8 mouse cellular contexts compared by ENCODE assay signal in genomic region chr3:85888221-85888671, GRCm38 (mm10). TPM values are rescaled to one million over a fixed set of nuclear protein-coding genes. Genes with fewer than 3 reads are reported as not detected.
DNase-seq lines count a peak whose midpoint lies in the region; ATAC-seq and TF ChIP-seq lines count a peak whose summit lies in the region.

No protein-coding gene starts in this region.

- H3K9me3 ChIP-seq in embryonic facial prominence, embryonic 14.5 days (ENCODE audit: control insufficient read depth, low read length) = no peaks in the 10 kb centered on the region
- no peaks in the 10 kb centered on the region for H3K9me3 ChIP-seq in heart, embryonic 16.5 days (replicated peaks; ENCODE audit: control insufficient read depth, low read length)
- no peaks in the 10 kb centered on the region for H3K9me3 ChIP-seq in kidney, postnatal 0 days (replicated peaks; ENCODE audit: low read length)

- H3K4me1 ChIP-seq in embryonic facial prominence, embryonic 14.5 days (ENCODE audit: control insufficient read depth, insufficient read depth, low read length) = peaks cover 12% of the 10 kb centered on the region
- peaks cover 23% of the 10 kb centered on the region for H3K4me1 ChIP-seq in heart, embryonic 16.5 days (ENCODE audit: control insufficient read depth, insufficient read depth, low read length)
- 0 out of 2 replicates have a peak, but pooled peaks cover 3% of the 10 kb centered on the region for H3K4me1 ChIP-seq in kidney, postnatal 0 days (replicated peaks; ENCODE audit: insufficient read depth, low read length)
- peaks cover 5% of the 10 kb centered on the region for H3K4me1 ChIP-seq in spleen, adult 2 months (ENCODE audit: control insufficient read depth, insufficient read depth, insufficient read length)

- WGBS in embryonic facial prominence, embryonic 14.5 days = 7% methylated on average over 11 of the region's 11 CpGs
- 18% methylated on average over 11 of the region's 11 CpGs for WGBS in heart, embryonic 16.5 days
- 9% methylated on average over 11 of the region's 11 CpGs for WGBS in kidney, postnatal 0 days
- WGBS in spleen, adult 2 months = 2% methylated on average over 11 of the region's 11 CpGs

- peaks cover 14% of the 10 kb centered on the region for H3K79me3 ChIP-seq in C2C12 (ENCODE audit: low read depth)

- peak overlapping the region; percentile 54 for H3K4me3 ChIP-seq in C2C12 (ENCODE audit: insufficient read depth, poor library complexity, severe bottlenecking)
- H3K4me3 ChIP-seq in embryonic facial prominence, embryonic 14.5 days (ENCODE audit: low read depth, low read length) = peak overlapping the region; percentile 53
- peak overlapping the region; percentile 78 for H3K4me3 ChIP-seq in heart, embryonic 16.5 days (ENCODE audit: low read length)
- peak overlapping the region; percentile 61 for H3K4me3 ChIP-seq in kidney, postnatal 0 days (replicated peaks; ENCODE audit: low read depth, low read length)
- H3K4me3 ChIP-seq in spleen, adult 2 months (ENCODE audit: extremely low read depth, insufficient read depth, insufficient read length) = 0 out of 2 replicates have a peak overlapping the region, but pooled peaks have one; percentile 46

- peak overlapping the region; percentile 66; the same call in 1 of the 2 replicates for H3K9ac ChIP-seq in embryonic facial prominence, embryonic 14.5 days (ENCODE audit: low read depth, low read length)
- H3K9ac ChIP-seq in heart, embryonic 16.5 days (ENCODE audit: low read length) = peak overlapping the region; percentile 92
- peak overlapping the region; percentile 78; the same call in 1 of the 2 replicates for H3K9ac ChIP-seq in kidney, postnatal 0 days (ENCODE audit: low read depth, low read length)

- peak overlapping the region; percentile 86 for H3K4me2 ChIP-seq in embryonic facial prominence, embryonic 14.5 days (ENCODE audit: low read depth, low read length)
- peak overlapping the region; percentile 92 for H3K4me2 ChIP-seq in heart, embryonic 16.5 days (ENCODE audit: low read depth, low read length)
- peak overlapping the region; percentile 84 for H3K4me2 ChIP-seq in kidney, postnatal 0 days (ENCODE audit: low read length)

- no peak; the same call in 1 of the 2 replicates for ATAC-seq in embryonic facial prominence, embryonic 14.5 days (ENCODE audit: low read depth)
- ATAC-seq in heart, embryonic 16.5 days (replicated peaks; ENCODE audit: extremely low read depth, insufficient read depth, low FRiP score) = 0 out of 2 replicates have a peak, but pooled peaks have one; percentile 7
- ATAC-seq in kidney, postnatal 0 days (replicated peaks; ENCODE audit: low FRiP score, low read depth) = peak; percentile 23

- H3ac ChIP-seq in C2C12 (ENCODE audit: control insufficient read depth, insufficient read length, low read depth) = peak overlapping the region; percentile 74

- peak; percentile 16 for DNase-seq in NIH3T3 (ENCODE audit: low read depth)
- DNase-seq in embryonic facial prominence, embryonic 14.5 days (ENCODE audit: low spot score) = peak; percentile 79
- peak; percentile 58 for DNase-seq in kidney, postnatal 0 days (ENCODE audit: low spot score)
- DNase-seq in lung, postnatal 10 days = peak; percentile 61
- peak; percentile 6 to 7 for DNase-seq in spleen, adult 2 months (ENCODE audit: low read depth in 1 of 2, low spot score in 2 of 2)
- no peak for DNase-seq in layer of hippocampus, postnatal 14 days (ENCODE audit: low spot score in 2 of 2)

- H3K79me2 ChIP-seq in C2C12 (ENCODE audit: control insufficient read depth, insufficient read depth) = peaks cover 34% of the 10 kb centered on the region

- H3K27me3 ChIP-seq in C2C12 (ENCODE audit: control insufficient read depth, insufficient read depth, insufficient read length) = no peaks in the 10 kb centered on the region
- H3K27me3 ChIP-seq in embryonic facial prominence, embryonic 14.5 days (replicated peaks; ENCODE audit: control insufficient read depth, insufficient read depth, low read length) = no peaks in the 10 kb centered on the region
- no peaks in the 10 kb centered on the region for H3K27me3 ChIP-seq in heart, embryonic 16.5 days (ENCODE audit: control insufficient read depth, insufficient read depth, low read length)
- no peaks in the 10 kb centered on the region for H3K27me3 ChIP-seq in kidney, postnatal 0 days (ENCODE audit: insufficient read depth, low read length)
- 0 out of 2 replicates have a peak, but pooled peaks cover 2% of the 10 kb centered on the region for H3K27me3 ChIP-seq in spleen, adult 2 months (ENCODE audit: control insufficient read depth, insufficient read depth, low read length)

- TF ChIP-seq CTCF in C2C12 (IDR thresholded peaks at IDR 0.05; ENCODE audit: control insufficient read depth, insufficient read depth, insufficient read length) = no peak
- peak; percentile 21; the same call in 1 of the 2 replicates for TF ChIP-seq CTCF in kidney, postnatal 0 days (IDR thresholded peaks at IDR 0.05; ENCODE audit: low read depth)
- no peak for TF ChIP-seq CTCF in spleen, adult 2 months (IDR thresholded peaks at IDR 0.05; ENCODE audit: extremely low read depth, insufficient read depth, insufficient read length, insufficient replicate concordance)

- no peak for TF ChIP-seq POLR2A in spleen, adult 2 months (IDR thresholded peaks at IDR 0.05; ENCODE audit: low read depth, low read length)

- no peaks in the 10 kb centered on the region for H3K36me3 ChIP-seq in C2C12 (ENCODE audit: control insufficient read depth, insufficient read depth)
- no peaks in the 10 kb centered on the region for H3K36me3 ChIP-seq in embryonic facial prominence, embryonic 14.5 days (ENCODE audit: control insufficient read depth, insufficient read depth, low read length)
- no peaks in the 10 kb centered on the region for H3K36me3 ChIP-seq in heart, embryonic 16.5 days (ENCODE audit: control insufficient read depth, insufficient read depth)
- H3K36me3 ChIP-seq in kidney, postnatal 0 days (ENCODE audit: insufficient read depth, low read length) = no peaks in the 10 kb centered on the region
- H3K36me3 ChIP-seq in spleen, adult 2 months (ENCODE audit: control insufficient read depth, insufficient read depth, low read length) = no peaks in the 10 kb centered on the region

- H3K27ac ChIP-seq in embryonic facial prominence, embryonic 14.5 days (replicated peaks; ENCODE audit: low read depth, low read length) = peak overlapping the region; percentile 68; the same call in 1 of the 2 replicates
- H3K27ac ChIP-seq in heart, embryonic 16.5 days (ENCODE audit: low read length) = peak overlapping the region; percentile 94
- H3K27ac ChIP-seq in kidney, postnatal 0 days = peak overlapping the region; percentile 78
- H3K27ac ChIP-seq in spleen, adult 2 months (ENCODE audit: insufficient read depth, low read length) = no peak overlapping the region

TF ChIP-seq in C2C12, 6 proteins besides CTCF, POLR2A, EP300 and RAD21:
- peak; percentile 24 for TF ChIP-seq MAX (IDR thresholded peaks at IDR 0.05)
- TF ChIP-seq USF1 (IDR thresholded peaks at IDR 0.05; ENCODE audit: low read depth) = no peak
- no peak for TF ChIP-seq FOSL1 (IDR thresholded peaks at IDR 0.05; ENCODE audit: insufficient read depth, low read length, poor library complexity, severe bottlenecking)
- no peak for TF ChIP-seq MYOG (IDR thresholded peaks at IDR 0.05; ENCODE audit: control insufficient read depth, extremely low read depth, insufficient read length)
TF ChIP-seq in C2C12: peak in this region for 1.

RNA-seq across cellular contexts. Expression of gene Gm37240, which starts 0.9 kb away (rescaled TPM):
- polyA plus RNA-seq in C2C12 (2012; fragmentation: generic; extraction: Trizol) = 7.3 TPM
- polyA plus RNA-seq in embryonic facial prominence, embryonic 14.5 days (2014; fragmentation: Nextera tagmentation; extraction: Ambion mirVana) = 10.7 and 13.4 TPM in 2 replicates
- 18.4 and 19.3 TPM in 2 replicates for polyA plus RNA-seq in heart, embryonic 16.5 days (2015; fragmentation: Nextera tagmentation; extraction: Ambion mirVana)
- 10.8 and 12.0 TPM in 2 replicates for polyA plus RNA-seq in kidney, postnatal 0 days (2015; fragmentation: Nextera tagmentation; extraction: Ambion mirVana)
- polyA plus RNA-seq in spleen, adult 2 months (2012; rRNA removed) = 0.52 and 1.1 TPM in 2 replicates
- total RNA-seq in layer of hippocampus, postnatal 14 days (2021) = 1 to 10 TPM in 1 of 2 experiments, under 1 TPM in 1; 0.98 to 1.0 TPM

RNA-seq across cellular contexts. Expression of gene Glt28d2, which starts 0.9 kb away (rescaled TPM):
- 1.4 TPM for polyA plus RNA-seq in C2C12 (2012; fragmentation: generic; extraction: Trizol)
- 2.6 and 2.7 TPM in 2 replicates for polyA plus RNA-seq in embryonic facial prominence, embryonic 14.5 days (2014; fragmentation: Nextera tagmentation; extraction: Ambion mirVana)
- polyA plus RNA-seq in heart, embryonic 16.5 days (2015; fragmentation: Nextera tagmentation; extraction: Ambion mirVana) = 2.8 and 2.9 TPM in 2 replicates
- polyA plus RNA-seq in kidney, postnatal 0 days (2015; fragmentation: Nextera tagmentation; extraction: Ambion mirVana) = 4.5 and 5.0 TPM in 2 replicates
- 0.08 and 0.11 TPM in 2 replicates for polyA plus RNA-seq in spleen, adult 2 months (2012; rRNA removed)
- total RNA-seq in layer of hippocampus, postnatal 14 days (2021) = under 1 TPM; 0.29 to 0.48 TPM

Comparison
In these comparisons a context has a peak if more than half of its experiments do, and no peak if none do; other contexts are left out.
1. DNase-seq: peak in NIH3T3 (single experiment), embryonic facial prominence, embryonic 14.5 days (single experiment), kidney, postnatal 0 days (single experiment), lung, postnatal 10 days (single experiment) and spleen, adult 2 months (2 of 2); none in layer of hippocampus, postnatal 14 days (0 of 2).
2. Peak in every context shown above with its lines, with median percentiles within 50 percentile points of each other: H3K4me3 ChIP-seq, H3K4me2 ChIP-seq and H3K9ac ChIP-seq.